Mouse (Mus musculus) ES-Bruce4 (cell line): ENCODE data around the gene Jakmip3.

Source experiments
- CTCF ChIP-seq: IDR thresholded peaks from one replicate; pipeline ENCODE4 v1.8.1; 2011; ENCODE audit warnings: low read depth, low read length
- EP300 ChIP-seq: IDR thresholded peaks from 2 replicates; pipeline ENCODE4 v1.6.1; 2011; ENCODE audit warnings: low read depth, low read length; ENCODE audit not compliant: insufficient read depth
- POLR2A ChIP-seq: IDR thresholded peaks from one replicate; pipeline ENCODE4 v1.8.1; 2011; ENCODE audit warnings: low read length; ENCODE audit not compliant: insufficient read depth

GRCm38 (mm10) chr7:139128994-139129393 lies 188.5 kb downstream of the Jakmip3 start:
- TF ChIP-seq POLR2A (no peak), CTCF (no peak), EP300 (no peak)
